Mouse (Mus musculus) CH12.LX (cell line): ENCODE measurements around the gene Fry. TPM values are rescaled to one million over a fixed set of nuclear protein-coding genes. Genes with fewer than 3 reads are reported as not detected.

Experiments used
- DNase-seq: peaks from one replicate; pipeline ENCODE4 v3.0.0-alpha.2; 2013; ENCODE audit errors: extremely low read depth
- H3K27ac ChIP-seq: 2 replicates; pipeline ENCODE4 v1.5.1; 2012; ENCODE audit warnings: low read depth, mild to moderate bottlenecking, control low read depth, moderate library complexity; ENCODE audit not compliant: insufficient read depth
- H3K27me3 ChIP-seq: replicated peaks from 2 replicates; pipeline ENCODE3; 2012; ENCODE audit warnings: inconsistent platforms
- H3K36me3 ChIP-seq, 2 experiments: replicated peaks in 1 of 2; 2 replicates each; pipeline versions ENCODE3 to v1.6.1; 2012; ENCODE audit warnings: inconsistent platforms in 1 of 2, low read length in 1 of 2, mild to moderate bottlenecking in 1 of 2, mixed read lengths in 1 of 2, moderate library complexity in 1 of 2; ENCODE audit not compliant: control insufficient read depth in 1 of 2, insufficient read depth in 1 of 2
- H3K4me1 ChIP-seq, 2 experiments: 2 replicates each; pipeline ENCODE4 v1.6.1; 2012; ENCODE audit warnings: inconsistent platforms in 1 of 2, moderate library complexity in 1 of 2; ENCODE audit not compliant: insufficient read depth in 2 of 2, control insufficient read depth in 1 of 2
- H3K4me2 ChIP-seq: 2 replicates; pipeline ENCODE4 v1.6.1; 2012; ENCODE audit warnings: low read depth, mild to moderate bottlenecking, control low read depth; ENCODE audit not compliant: poor library complexity, insufficient read depth, severe bottlenecking
- H3K4me3 ChIP-seq, 3 experiments: fragments of 150-350 bp in 1 of 3; sonication (generic) in 1 of 3; replicated peaks in 1 of 3; 2 replicates each; pipeline versions ENCODE3 to v1.5.1; 2011 to 2012; ENCODE audit warnings: low read depth in 2 of 3, low read length in 2 of 3, mild to moderate bottlenecking in 2 of 3, moderate library complexity in 2 of 3, control low read depth in 1 of 3, improper control_type of control experiment in 1 of 3, inconsistent platforms in 1 of 3, mixed read lengths in 1 of 3; ENCODE audit not compliant: poor library complexity in 1 of 3
- H3K79me2 ChIP-seq: replicated peaks from 2 replicates; pipeline ENCODE4 v1.6.1; 2012; ENCODE audit warnings: mild to moderate bottlenecking, moderate library complexity; ENCODE audit not compliant: control insufficient read depth, poor library complexity, insufficient read depth, severe bottlenecking; ENCODE audit errors: extremely low read depth
- H3K9ac ChIP-seq: 2 replicates; pipeline ENCODE4 v1.6.1; 2012; ENCODE audit warnings: low read depth, mild to moderate bottlenecking, control low read depth, moderate library complexity; ENCODE audit not compliant: insufficient read depth
- H3K9me3 ChIP-seq: replicated peaks from 2 replicates; pipeline ENCODE3; 2012; ENCODE audit warnings: low read length, inconsistent platforms, mixed read lengths
- BHLHE40 ChIP-seq: IDR thresholded peaks from 2 replicates; pipeline ENCODE4 v1.6.1; 2011; ENCODE audit warnings: mild to moderate bottlenecking, low read depth, low read length, improper control_type of control experiment
- CHD2 ChIP-seq: IDR thresholded peaks from 2 replicates; pipeline ENCODE4 v1.6.1; 2011; ENCODE audit warnings: low read length, improper control_type of control experiment
- CTCF ChIP-seq, 2 experiments: IDR thresholded peaks in 1 of 2; conservative IDR thresholded peaks in 1 of 2; 2 replicates each; pipeline ENCODE4 v1.5.1; 2011 to 2012; ENCODE audit warnings: low read depth in 2 of 2, low read length in 2 of 2, improper control_type of control experiment in 1 of 2, inconsistent platforms in 1 of 2, mild to moderate bottlenecking in 1 of 2, moderate library complexity in 1 of 2
- E2F4 ChIP-seq: IDR thresholded peaks from 2 replicates; pipeline ENCODE4 v1.6.1; 2011; ENCODE audit warnings: low read depth, low read length, improper control_type of control experiment; ENCODE audit not compliant: insufficient replicate concordance
- ELF1 ChIP-seq: IDR thresholded peaks from 2 replicates; pipeline ENCODE4 v1.6.1; 2014; ENCODE audit warnings: low read depth, mild to moderate bottlenecking, inconsistent platforms, low read length, improper control_type of control experiment
- EP300 ChIP-seq: IDR thresholded peaks from 2 replicates; pipeline ENCODE4 v1.6.1; 2011; ENCODE audit warnings: low read length, improper control_type of control experiment
- ETS1 ChIP-seq: conservative IDR thresholded peaks from 2 replicates; pipeline ENCODE4 v1.6.1; 2012; ENCODE audit warnings: low read depth, mild to moderate bottlenecking, inconsistent platforms, low read length, improper control_type of control experiment, moderate library complexity
- IRF4 ChIP-seq: IDR thresholded peaks from 2 replicates; pipeline ENCODE4 v1.6.1; 2014; ENCODE audit warnings: low read depth, mild to moderate bottlenecking, inconsistent platforms, low read length, improper control_type of control experiment
- JUN ChIP-seq: IDR thresholded peaks from 2 replicates; pipeline ENCODE4 v1.6.1; 2011; ENCODE audit warnings: low read depth, mild to moderate bottlenecking, low read length, improper control_type of control experiment, moderate library complexity; ENCODE audit not compliant: insufficient read depth
- KAT2A ChIP-seq: IDR thresholded peaks from 2 replicates; pipeline ENCODE4 v1.6.1; 2012; ENCODE audit warnings: low read length, improper control_type of control experiment, inconsistent platforms; ENCODE audit not compliant: insufficient replicate concordance
- MAX ChIP-seq: IDR thresholded peaks from 2 replicates; pipeline ENCODE4 v1.6.1; 2011; ENCODE audit warnings: low read length, improper control_type of control experiment
- MAZ ChIP-seq: IDR thresholded peaks from 2 replicates; pipeline ENCODE4 v1.6.1; 2012; ENCODE audit warnings: low read depth, mild to moderate bottlenecking, inconsistent platforms, low read length, improper control_type of control experiment, moderate library complexity
- MEF2A ChIP-seq: IDR thresholded peaks from 2 replicates; pipeline ENCODE4 v1.6.1; 2014; ENCODE audit warnings: low read depth, mild to moderate bottlenecking, inconsistent platforms, low read length, improper control_type of control experiment, borderline replicate concordance
- NELFE ChIP-seq: IDR thresholded peaks from 2 replicates; pipeline ENCODE4 v1.6.1; 2011; ENCODE audit warnings: low read depth, low read length, improper control_type of control experiment
- PAX5 ChIP-seq: IDR thresholded peaks from 2 replicates; pipeline ENCODE4 v1.6.1; 2012; ENCODE audit warnings: low read length, inconsistent platforms, mixed read lengths
- POLR2A ChIP-seq: IDR thresholded peaks from 2 replicates; pipeline ENCODE4 v1.6.1; 2011; ENCODE audit warnings: low read depth, mild to moderate bottlenecking, improper control_type of control experiment, low read length
- POLR2AphosphoS2 ChIP-seq: IDR thresholded peaks from 2 replicates; pipeline ENCODE4 v1.6.1; 2011; ENCODE audit warnings: low read depth, low read length, improper control_type of control experiment
- RAD21 ChIP-seq: IDR thresholded peaks from 2 replicates; pipeline ENCODE4 v1.6.1; 2011; ENCODE audit warnings: low read depth, mild to moderate bottlenecking, low read length, improper control_type of control experiment, moderate library complexity
- RCOR1 ChIP-seq: conservative IDR thresholded peaks from 2 replicates; pipeline ENCODE4 v1.6.1; 2012; ENCODE audit warnings: low read depth, mild to moderate bottlenecking, inconsistent platforms, low read length, improper control_type of control experiment
- TBP ChIP-seq: conservative IDR thresholded peaks from 2 replicates; pipeline ENCODE4 v1.6.1; 2011; ENCODE audit warnings: low read depth, low read length, improper control_type of control experiment
- TCF12 ChIP-seq: IDR thresholded peaks from 2 replicates; pipeline ENCODE4 v1.6.1; 2014; ENCODE audit warnings: low read depth, mild to moderate bottlenecking, inconsistent platforms, low read length, improper control_type of control experiment
- UBTF ChIP-seq: IDR thresholded peaks from 2 replicates; pipeline ENCODE4 v1.6.1; 2012; ENCODE audit warnings: low read depth, mild to moderate bottlenecking, inconsistent platforms, low read length, improper control_type of control experiment, moderate library complexity
- USF1 ChIP-seq: IDR thresholded peaks from 2 replicates; pipeline ENCODE4 v1.6.1; 2014; ENCODE audit warnings: low read depth, mild to moderate bottlenecking, inconsistent platforms, low read length, improper control_type of control experiment
- ZC3H11A ChIP-seq: IDR thresholded peaks from 2 replicates; pipeline ENCODE4 v1.6.1; 2012; ENCODE audit warnings: low read depth, mild to moderate bottlenecking, inconsistent platforms, low read length, improper control_type of control experiment
- ZMIZ1 ChIP-seq: IDR thresholded peaks from 2 replicates; pipeline ENCODE4 v1.6.1; 2012; ENCODE audit warnings: low read depth, mild to moderate bottlenecking, inconsistent platforms, low read length, improper control_type of control experiment
- dilution Hi-C: fragments of 300-500 bp; cut with MboI; formaldehyde crosslinking; loops from 2 replicates; pipeline ENCODE4 v1.14.3; 2020; ENCODE audit warnings: low sequenced_read_pairs; ENCODE audit not compliant: extremely low pct_unique_long_range_greater_than_20kb, extremely low pct_ligation_motif_present
- in situ Hi-C: fragments of 300-500 bp; cut with MboI; formaldehyde crosslinking; loops from 3 replicates; pipeline ENCODE4 v1.14.3; 2019; ENCODE audit warnings: low sequenced_read_pairs, low pct_ligation_motif_present, low pct_unique_long_range_greater_than_20kb, mixed read lengths
- polyA plus RNA-seq: library from polyadenylated mRNA; unstranded; fragments of >175 nt; gene quantifications from 2 replicates; pipeline ENCODE4 v1.2.1, GENCODE M21; 2012; ENCODE audit warnings: low read depth; ENCODE audit not compliant: insufficient read length
- total RNA-seq, 2 experiments: library from RNA; depleted of rRNA; stranded (reverse); fragments of 300-350 nt in 1 of 2; fragments of >200 nt in 1 of 2; gene quantifications; 2 replicates each; pipeline ENCODE4 v1.2.3; 2012 to 2014

Fry gene
- total and polyA plus RNA-seq, 3 experiments, result 0.34 to 0.80 (median 0.34) TPM

GRCm38 (mm10) chr5:150337696-150338095 is 219.3 kb downstream of the Fry start:
- Histone ChIP-seq H3K4me1 (no peaks in the 10 kb centered on the region), H3K36me3 (no peaks in the 10 kb centered on the region), H3K4me2 (no peak overlapping the region), H3K9me3 (peaks cover 33% of the 10 kb centered on the region), H3K79me2 (no peaks in the 10 kb centered on the region), H3K4me3 (no peak overlapping the region), H3K27ac (no peak overlapping the region), H3K27me3 (no peaks in the 10 kb centered on the region), H3K9ac (no peak overlapping the region)
- in situ Hi-C loops, result no loop called here
- TF ChIP-seq ZC3H11A (no peak), MEF2A (no peak), ZMIZ1 (no peak), EP300 (no peak), KAT2A (no peak), BHLHE40 (no peak), CHD2 (no peak), RCOR1 (no peak), UBTF (no peak), ELF1 (no peak), NELFE (no peak), E2F4 (no peak), RAD21 (no peak)
- dilution Hi-C loops, result no loop called here
- DNase-seq, result no peak

GRCm38 (mm10) chr5:150340944-150341343 is 222.5 kb downstream of the Fry start:
- no peak overlapping the region for H3K27ac ChIP-seq
- no peak overlapping the region for H3K4me3 ChIP-seq
- DNase-seq, result no peak
- dilution Hi-C loops, result no loop called here
- H3K9ac ChIP-seq, result no peak overlapping the region
- no peaks in the 10 kb centered on the region for H3K4me1 ChIP-seq
- H3K36me3 ChIP-seq, result no peaks in the 10 kb centered on the region
- no peaks in the 10 kb centered on the region for H3K27me3 ChIP-seq
- H3K4me2 ChIP-seq, result no peak overlapping the region
- in situ Hi-C loops, result no loop called here
- H3K9me3 ChIP-seq, result peaks cover 27% of the 10 kb centered on the region
- TF ChIP-seq POLR2A, result no peak
- no peak for TF ChIP-seq PAX5
- no peak for TF ChIP-seq USF1
- TF ChIP-seq POLR2AphosphoS2, result no peak
- TF ChIP-seq RAD21, result no peak
- no peak for TF ChIP-seq TCF12
- no peak for TF ChIP-seq JUN
- no peak for TF ChIP-seq MAX
- TF ChIP-seq E2F4, result no peak
- no peak for TF ChIP-seq TBP
- TF ChIP-seq IRF4, result no peak
- TF ChIP-seq CTCF (conservative IDR thresholded peaks at IDR 0.05 in 1 of 2, IDR thresholded peaks at IDR 0.05 in 1 of 2; ENCODE audit: low read depth in 2 of 2, low read length in 2 of 2), result no peak
- TF ChIP-seq UBTF, result no peak
- TF ChIP-seq KAT2A, result no peak
- TF ChIP-seq MAZ, result no peak
- no peak for TF ChIP-seq NELFE
- TF ChIP-seq ZC3H11A, result no peak
- no peak for TF ChIP-seq ETS1
- no peak for TF ChIP-seq ZMIZ1
- no peaks in the 10 kb centered on the region for H3K79me2 ChIP-seq
